ENCODE assay signal across 22 mouse cellular contexts in the genomic region with DNA sequence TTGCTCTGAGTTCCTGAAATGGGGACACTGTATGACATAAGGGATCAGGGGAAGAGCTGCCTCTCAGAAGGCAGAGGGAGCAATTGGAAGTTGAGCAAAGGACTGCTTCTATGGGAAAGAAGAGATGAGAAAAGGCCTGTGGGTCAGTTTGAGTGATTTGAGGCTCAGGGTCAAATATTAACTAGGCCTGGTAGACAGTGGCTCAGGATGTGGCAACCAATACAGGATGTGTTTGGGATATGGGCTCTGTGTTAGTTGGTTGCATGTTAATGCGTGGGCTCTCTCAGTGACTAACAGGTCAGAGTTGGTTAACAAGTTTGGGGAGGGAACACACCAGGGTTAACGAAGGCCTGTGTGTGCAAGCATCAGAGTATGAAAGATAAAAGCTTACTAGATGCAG.
DNase-seq lines count a peak whose midpoint lies in the region; ATAC-seq and TF ChIP-seq lines count a peak whose summit lies in the region.
"Had no signal": no experiment of that assay in that cellular context is flagged by ENCODE, and none has a peak within 500 bp of the region (broad histone marks: within the 10 kb centered on the region; RNA-seq: fewer than 3 reads in every experiment).

No protein-coding gene starts in this region.

- no peak for TF ChIP-seq CTCF in liver, adult 2 months (IDR thresholded peaks at IDR 0.05; ENCODE audit: low read depth, low read length)

- H3K9me3 ChIP-seq in liver, embryonic 12.5 days (replicated peaks): no peaks in the 10 kb centered on the region
- no peaks in the 10 kb centered on the region for H3K9me3 ChIP-seq in embryonic facial prominence, embryonic 13.5 days
- H3K9me3 ChIP-seq: embryonic facial prominence, embryonic 15.5 days; forebrain, embryonic 10.5 days; heart, embryonic 13.5 days; hindbrain, embryonic 12.5 days had no signal

- WGBS in liver, adult 2 months: 17% methylated on average over 2 of the region's 2 CpGs
- WGBS in liver, embryonic 12.5 days (ENCODE audit: insufficient replicate concordance): 67% methylated on average over 2 of the region's 2 CpGs
- WGBS in embryonic facial prominence, embryonic 13.5 days: 79% methylated on average over 2 of the region's 2 CpGs

- no peak overlapping the region for H3K27ac ChIP-seq in liver, adult 2 months (replicated peaks; ENCODE audit: insufficient read depth, low read depth, low read length)
- H3K27ac ChIP-seq in liver, embryonic 12.5 days: no peak overlapping the region
- H3K27ac ChIP-seq in embryonic facial prominence, embryonic 13.5 days: 0 out of 2 replicates have a peak overlapping the region, but pooled peaks have one; percentile 2
- H3K27ac ChIP-seq: embryonic facial prominence, embryonic 15.5 days; forebrain, embryonic 10.5 days; gastrocnemius, adult 2 months; heart, embryonic 13.5 days; hindbrain, embryonic 12.5 days had no signal

- no peak overlapping the region for H3K4me3 ChIP-seq in liver, adult 2 months (ENCODE audit: insufficient read depth, low read depth, low read length)
- no peak overlapping the region for H3K4me3 ChIP-seq in liver, embryonic 12.5 days
- H3K4me3 ChIP-seq in embryonic facial prominence, embryonic 13.5 days: no peak overlapping the region
- H3K4me3 ChIP-seq: embryonic facial prominence, embryonic 15.5 days; erythroblast, embryonic 14.5 days; forebrain, embryonic 10.5 days; gastrocnemius, adult 2 months; heart, embryonic 13.5 days; hindbrain, embryonic 12.5 days had no signal

- no peak for TF ChIP-seq POLR2A in liver, adult 2 months (IDR thresholded peaks at IDR 0.05; ENCODE audit: extremely low read depth, insufficient read depth, low read length)

- no peak overlapping the region for H3K9ac ChIP-seq in liver, adult 2 months (ENCODE audit: low read depth, low read length)
- no peak overlapping the region for H3K9ac ChIP-seq in liver, embryonic 12.5 days
- H3K9ac ChIP-seq in embryonic facial prominence, embryonic 13.5 days: no peak overlapping the region
- H3K9ac ChIP-seq: embryonic facial prominence, embryonic 15.5 days; heart, embryonic 13.5 days; hindbrain, embryonic 12.5 days had no signal

- H3K4me1 ChIP-seq in liver, adult 2 months (ENCODE audit: control insufficient read depth, insufficient read depth, low read length): no peaks in the 10 kb centered on the region
- H3K4me1 ChIP-seq in liver, embryonic 12.5 days: no peaks in the 10 kb centered on the region
- peaks cover 25% of the 10 kb centered on the region for H3K4me1 ChIP-seq in embryonic facial prominence, embryonic 13.5 days
- H3K4me1 ChIP-seq: hindbrain, embryonic 12.5 days had no signal

- no peak for ATAC-seq in liver, embryonic 12.5 days
- no peak for ATAC-seq in embryonic facial prominence, embryonic 13.5 days (ENCODE audit: insufficient number of reproducible peaks, insufficient read depth, low FRiP score, low TSS enrichment, low read depth)
- ATAC-seq: activated CD4-positive, CD25-positive, alpha-beta regulatory T cell, adult 4 months; forebrain, embryonic 14.5 days had no signal

- DNase-seq in kidney, adult 11 months: peak; percentile 24
- no peak for DNase-seq in kidney, postnatal 25 days
- DNase-seq in liver, adult 2 months (ENCODE audit: extremely low read depth, low read depth, low spot score): peak; percentile 71
- DNase-seq in kidney, postnatal 14 days: peak; percentile 14
- no peak for DNase-seq in ovary, postnatal 10 days (ENCODE audit: low spot score)
- no peak for DNase-seq in natural killer cell, adult 2 months (ENCODE audit: low spot score in 2 of 2)
- DNase-seq: adrenal gland, postnatal 14 days; cerebellum, adult 11-12 months; cerebellum, adult 9-10 months; cerebellum, postnatal 25 days; gastrocnemius, adult 2 months; gastrocnemius, postnatal 25 days; heart, postnatal 4 days had no signal

- H3K27me3 ChIP-seq in liver, adult 2 months (ENCODE audit: control insufficient read depth, insufficient read depth, low read length): no peaks in the 10 kb centered on the region
- H3K27me3 ChIP-seq in liver, embryonic 12.5 days (replicated peaks): no peaks in the 10 kb centered on the region
- peaks cover 8% of the 10 kb centered on the region for H3K27me3 ChIP-seq in embryonic facial prominence, embryonic 13.5 days
- H3K27me3 ChIP-seq: embryonic facial prominence, embryonic 15.5 days; heart, embryonic 13.5 days; hindbrain, embryonic 12.5 days had no signal

- H3K79me2 ChIP-seq in liver, adult 2 months (ENCODE audit: control insufficient read depth, insufficient read depth, low read length): no peaks in the 10 kb centered on the region

- H3K36me3 ChIP-seq in liver, adult 2 months (ENCODE audit: control insufficient read depth, insufficient read depth, low read length): no peaks in the 10 kb centered on the region
- no peaks in the 10 kb centered on the region for H3K36me3 ChIP-seq in liver, embryonic 12.5 days
- H3K36me3 ChIP-seq in embryonic facial prominence, embryonic 13.5 days: no peaks in the 10 kb centered on the region
- H3K36me3 ChIP-seq: embryonic facial prominence, embryonic 15.5 days; forebrain, embryonic 10.5 days; heart, embryonic 13.5 days; hindbrain, embryonic 12.5 days had no signal

- H3K4me2 ChIP-seq in liver, embryonic 12.5 days: no peak overlapping the region
- no peak overlapping the region for H3K4me2 ChIP-seq in embryonic facial prominence, embryonic 13.5 days
- H3K4me2 ChIP-seq: embryonic facial prominence, embryonic 15.5 days; heart, embryonic 13.5 days; hindbrain, embryonic 12.5 days had no signal

Comparison
In these comparisons a context has a peak if more than half of its experiments do, and no peak if none do; other contexts are left out.
1. DNase-seq: peak in kidney, adult 11 months (single experiment), liver, adult 2 months (single experiment) and kidney, postnatal 14 days (single experiment); none in kidney, postnatal 25 days (0 of 2), ovary, postnatal 10 days (single experiment) and natural killer cell, adult 2 months (0 of 2).